Mouse (Mus musculus): ENCODE measurements at regions not wholly inside any gene's neighbourhood (a gene's known extent, or its start where the extent isn't known, plus 50 kb on each side); places are given as distances from the start of the nearest gene placed in this dataset.

GRCm38 (mm10) chrX:40174058-40174457 lies 310.7 kb upstream of the Cypt14 start:
- intact Hi-C loops (cut with DNase I): loop anchor here (10.0 kb wide), 1 partner anchor 61 kb away; no protein-coding TSS in a partner anchor
- DNase-seq: no peak

- intact Hi-C loops (cut with DNase I): no loop called here
Observed at GRCm38 (mm10) chrX:40130382-40130781, 267.0 kb upstream of the Cypt14 start.

More at GRCm38 (mm10) chrX:40130382-40130781, 267.0 kb upstream of the Cypt14 start:
- DNase-seq: no peak

Data from heart, postnatal 10 days (tissue).